Mouse (Mus musculus) lung, embryonic 14.5 days (tissue): ENCODE measurements around the gene Zfp385c. TPM values are rescaled to one million over a fixed set of nuclear protein-coding genes. Genes with fewer than 3 reads are reported as not detected.

Experiments used
- ATAC-seq: fragments of 200-750 bp; cut with Nextera tagmentation; 2 replicates; pipeline ENCODE4 v1.8.0; 2017; ENCODE audit warnings: mild to moderate bottlenecking, moderate TSS enrichment, moderate library complexity; ENCODE audit not compliant: insufficient read depth
- DNase-seq: peaks from one replicate; pipeline ENCODE4 v3.0.0-alpha.2; 2015
- H3K27ac ChIP-seq: fragments of 300-500 bp; sonication (generic); 2 replicates; pipeline ENCODE4 v1.5.1; 2014; ENCODE audit warnings: low read depth, mild to moderate bottlenecking, moderate library complexity
- H3K27me3 ChIP-seq: fragments of 300-500 bp; sonication (generic); 2 replicates; pipeline ENCODE4 v1.6.1; 2014; ENCODE audit warnings: low read length, control low read depth; ENCODE audit not compliant: insufficient read depth
- H3K36me3 ChIP-seq: fragments of 300-500 bp; sonication (generic); 2 replicates; pipeline ENCODE4 v1.6.1; 2014; ENCODE audit warnings: control low read depth; ENCODE audit not compliant: insufficient read depth
- H3K4me1 ChIP-seq: fragments of 300-500 bp; sonication (generic); 2 replicates; pipeline ENCODE4 v1.6.1; 2014; ENCODE audit warnings: antibody characterized with exemption, control low read depth; ENCODE audit not compliant: insufficient read depth
- H3K4me2 ChIP-seq: fragments of 300-500 bp; sonication (generic); 2 replicates; pipeline ENCODE4 v1.6.1; 2014; ENCODE audit warnings: mild to moderate bottlenecking
- H3K4me3 ChIP-seq: fragments of 300-500 bp; sonication (generic); 2 replicates; pipeline ENCODE4 v1.5.1; 2014; ENCODE audit warnings: low read depth, low read length
- H3K9ac ChIP-seq: fragments of 300-500 bp; sonication (generic); 2 replicates; pipeline ENCODE4 v1.6.1; 2014
- H3K9me3 ChIP-seq: fragments of 300-500 bp; sonication (generic); 2 replicates; pipeline ENCODE4 v1.6.1; 2016; ENCODE audit warnings: low read depth, low read length, control low read depth
- CTCF ChIP-seq: IDR thresholded peaks from 2 replicates; pipeline ENCODE4 v1.5.1; 2016; ENCODE audit warnings: antibody characterized with exemption, low read depth
- WGBS: fragments of 180-500 bp; shearing (Covaris S2); extraction: QIAGEN DNeasy Blood & Tissue Kit; methylation state at CpG from one replicate; pipeline ENCODE4 v1.1.7; 2014; 5-methylcytosine and 5-hydroxymethylcytosine counted together
- polyA plus RNA-seq: library from polyadenylated mRNA; unstranded; fragments of >200 nt; fragmentation: Nextera tagmentation; extraction: Ambion mirVana; gene quantifications from 2 replicates; pipeline ENCODE4 v1.2.1, GENCODE M21; 2014

Zfp385c gene
- polyA plus RNA-seq, 1 experiment from 2014 or later: not detected

DNA sequence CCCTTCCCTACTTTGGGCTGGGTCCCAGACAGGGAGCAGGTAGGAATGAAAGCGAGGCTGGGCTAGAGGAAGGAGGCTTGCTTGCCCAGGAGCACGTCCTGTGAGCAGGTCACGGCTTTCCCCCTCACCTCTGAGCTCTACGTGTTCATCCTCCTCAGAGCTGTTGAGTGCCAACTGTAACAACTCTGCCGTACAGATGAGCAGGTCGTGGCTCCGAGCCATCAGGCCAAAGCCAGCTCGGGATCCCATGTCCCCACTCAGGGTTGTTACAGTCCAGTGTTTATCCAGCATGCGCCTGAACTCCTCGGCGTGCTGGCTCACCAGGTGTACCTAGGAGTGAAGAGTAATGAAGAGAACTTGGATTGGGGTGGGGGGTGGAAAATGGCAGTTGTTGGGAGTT is 11.1 kb upstream of the Zfp385c start:
- 0 out of 2 replicates have a peak, but pooled peaks have one; percentile 8 for ATAC-seq
- Histone ChIP-seq H3K4me2 (peak overlapping the region; percentile 4; the same call in 1 of the 2 replicates), H3K27ac (no peak overlapping the region), H3K9ac (no peak overlapping the region), H3K4me3 (no peak overlapping the region), H3K4me1 (0 out of 2 replicates have a peak, but pooled peaks cover 2% of the 10 kb centered on the region), H3K36me3 (peaks cover 41% of the 10 kb centered on the region), H3K27me3 (no peaks in the 10 kb centered on the region), H3K9me3 (no peaks in the 10 kb centered on the region)
- TF ChIP-seq CTCF: no peak
- WGBS: 54% methylated on average over 11 of the region's 11 CpGs
- no peak for DNase-seq

DNA sequence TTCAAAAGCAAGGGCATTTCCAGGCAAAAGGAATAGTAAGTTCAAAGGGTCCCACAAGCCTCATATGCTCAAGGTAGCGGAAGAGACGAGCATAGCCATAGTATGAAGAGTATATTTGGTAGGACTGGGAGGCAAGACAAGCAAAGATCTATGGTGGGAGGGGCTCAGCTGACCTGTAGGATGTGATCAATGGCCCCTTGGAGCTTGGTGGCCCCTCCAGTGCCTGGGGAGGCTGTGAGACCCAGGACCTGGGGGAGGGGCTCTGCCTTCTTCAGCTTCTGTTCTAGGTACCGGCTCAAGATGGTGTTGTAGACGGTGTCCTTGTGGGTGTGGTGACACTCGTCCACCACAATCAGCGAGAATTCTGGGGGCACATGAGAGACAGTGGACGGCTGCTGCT is 10.7 kb upstream of the Zfp385c start:
- DNase-seq: no peak
- Histone ChIP-seq H3K4me1 (0 out of 2 replicates have a peak, but pooled peaks cover 2% of the 10 kb centered on the region), H3K27ac (no peak overlapping the region), H3K4me2 (peak overlapping the region; percentile 46), H3K9ac (no peak overlapping the region), H3K9me3 (no peaks in the 10 kb centered on the region), H3K27me3 (no peaks in the 10 kb centered on the region), H3K36me3 (peaks cover 39% of the 10 kb centered on the region), H3K4me3 (no peak overlapping the region; the same call in 1 of the 2 replicates)
- no peak for TF ChIP-seq CTCF
- 45% methylated on average over 7 of the region's 7 CpGs for WGBS
- peak; percentile 10; the same call in 1 of the 2 replicates for ATAC-seq

DNA sequence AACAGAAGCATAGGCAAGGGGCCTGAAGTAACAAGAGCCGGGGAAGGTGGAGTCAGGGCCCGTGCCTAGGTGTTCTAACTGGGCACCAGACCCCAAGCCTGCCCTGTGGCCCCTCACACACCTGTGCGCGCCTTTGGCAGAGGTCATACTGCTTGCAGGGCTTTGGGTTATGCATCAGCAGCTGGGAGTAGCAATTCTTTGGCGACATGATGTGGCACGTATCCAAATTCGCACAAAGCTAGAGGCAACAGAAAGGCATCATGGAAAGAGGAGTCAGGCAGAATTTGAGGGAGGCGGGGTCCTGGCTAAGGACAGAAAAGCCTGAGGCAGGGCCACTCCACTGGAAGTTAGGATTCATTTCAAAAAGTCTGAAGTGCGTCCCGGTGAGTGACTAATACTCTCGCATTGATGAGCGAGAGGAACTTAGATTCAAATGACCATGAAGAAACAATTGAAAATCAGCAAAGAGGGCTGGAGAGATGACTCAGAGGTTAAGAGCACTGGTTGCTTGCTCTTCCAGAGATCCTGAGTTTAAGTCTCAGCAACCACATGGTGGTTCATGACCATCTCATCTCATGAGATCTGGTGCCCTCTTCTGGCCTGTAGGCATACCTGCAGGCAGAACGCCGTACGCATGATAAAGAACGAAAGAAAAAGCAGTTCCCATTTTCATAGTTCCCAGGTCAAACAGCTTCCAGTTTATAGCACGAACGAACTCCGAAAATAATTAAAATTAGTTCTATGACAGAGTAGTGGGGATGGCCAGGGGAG is 10.0 kb upstream of the Zfp385c start:
- peak; percentile 37 for ATAC-seq
- TF ChIP-seq CTCF: peak; percentile 96
- Histone ChIP-seq H3K27ac (no peak overlapping the region), H3K4me3 (no peak overlapping the region), H3K9me3 (no peaks in the 10 kb centered on the region), H3K36me3 (peaks cover 34% of the 10 kb centered on the region), H3K27me3 (no peaks in the 10 kb centered on the region), H3K9ac (no peak overlapping the region), H3K4me1 (0 out of 2 replicates have a peak, but pooled peaks cover 2% of the 10 kb centered on the region), H3K4me2 (peak overlapping the region; percentile 46)
- DNase-seq: peak; percentile 95
- WGBS: 35% methylated on average over 19 of the region's 19 CpGs

DNA sequence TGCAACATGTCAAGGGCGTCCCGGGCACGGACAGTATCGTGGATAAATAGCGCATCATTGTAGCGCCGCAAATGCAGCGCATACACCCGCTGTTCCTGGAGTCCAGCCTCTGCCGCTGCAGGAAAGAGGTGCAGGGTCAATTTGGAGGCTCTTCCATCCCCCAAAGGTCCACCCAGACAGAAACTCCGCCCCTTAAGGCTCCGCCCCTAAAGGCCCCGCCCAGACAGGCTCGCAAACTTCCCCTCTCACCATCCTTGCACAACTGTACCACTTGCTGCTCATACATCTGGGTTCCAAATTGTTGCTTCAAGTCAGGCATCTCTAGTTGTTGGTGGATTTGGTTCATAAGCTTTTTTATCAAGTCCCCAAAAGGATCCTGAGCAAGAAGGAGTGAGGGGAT is 9.0 kb upstream of the Zfp385c start:
- Histone ChIP-seq H3K4me2 (peak overlapping the region; percentile 53), H3K9me3 (no peaks in the 10 kb centered on the region), H3K36me3 (peaks cover 24% of the 10 kb centered on the region), H3K4me3 (peak overlapping the region; percentile 19; the same call in 1 of the 2 replicates), H3K27ac (no peak overlapping the region), H3K9ac (0 out of 2 replicates have a peak overlapping the region, but pooled peaks have one; percentile 3), H3K4me1 (0 out of 2 replicates have a peak, but pooled peaks cover 2% of the 10 kb centered on the region), H3K27me3 (no peaks in the 10 kb centered on the region)
- DNase-seq: peak; percentile 79
- ATAC-seq: peak; percentile 65
- WGBS: 7% methylated on average over 14 of the region's 14 CpGs
- TF ChIP-seq CTCF: no peak

DNA sequence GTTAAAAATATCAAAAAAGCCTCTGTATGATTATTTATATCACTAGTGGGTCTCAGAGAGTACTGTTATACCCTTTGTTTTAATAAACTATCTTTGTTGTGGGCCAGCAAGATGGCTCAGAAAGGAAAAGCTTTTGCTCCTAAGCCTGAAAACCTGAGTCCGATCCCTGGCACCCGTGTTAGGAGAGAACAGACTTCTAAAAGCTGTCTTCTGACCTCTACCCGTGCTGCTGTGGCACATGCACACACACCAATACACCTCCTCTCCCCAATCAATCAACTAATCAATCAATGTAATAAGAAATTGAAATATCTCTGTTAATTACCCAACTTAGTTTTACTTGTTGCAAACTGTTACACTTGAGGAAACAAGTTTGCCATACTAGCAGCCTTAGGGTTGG is 8.5 kb upstream of the Zfp385c start:
- H3K9ac ChIP-seq: no peak overlapping the region
- no peak for DNase-seq
- H3K27ac ChIP-seq: no peak overlapping the region
- no peak for ATAC-seq
- no peak for TF ChIP-seq CTCF
- H3K36me3 ChIP-seq: peaks cover 18% of the 10 kb centered on the region
- peak overlapping the region; percentile 53; the same call in 1 of the 2 replicates for H3K4me2 ChIP-seq
- H3K4me3 ChIP-seq: no peak overlapping the region
- no peaks in the 10 kb centered on the region for H3K9me3 ChIP-seq
- 71% methylated on average over 3 of the region's 3 CpGs for WGBS
- H3K4me1 ChIP-seq: 0 out of 2 replicates have a peak, but pooled peaks cover 2% of the 10 kb centered on the region
- H3K27me3 ChIP-seq: no peaks in the 10 kb centered on the region

DNA sequence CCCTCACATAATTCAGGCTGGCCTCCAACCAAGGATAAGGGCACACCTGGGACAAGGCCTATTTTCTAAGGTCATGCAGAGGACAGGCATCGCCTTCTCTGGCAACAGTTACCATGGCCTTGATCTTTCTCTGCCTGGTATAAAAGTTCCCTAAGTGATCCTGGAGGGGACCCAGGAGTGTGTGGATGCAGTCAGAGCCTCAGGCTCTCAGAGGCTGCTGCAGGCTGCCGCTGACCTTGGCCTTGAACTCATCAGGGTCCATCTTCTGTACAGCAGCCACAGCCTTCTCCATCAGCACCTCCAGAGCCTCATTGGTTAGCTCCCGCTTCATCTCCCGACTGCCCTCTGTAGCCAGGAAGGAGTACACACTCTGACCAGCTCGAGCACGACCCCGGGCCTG is 5.7 kb upstream of the Zfp385c start:
- Histone ChIP-seq H3K27me3 (no peaks in the 10 kb centered on the region), H3K9ac (no peak overlapping the region), H3K4me1 (0 out of 2 replicates have a peak, but pooled peaks cover 2% of the 10 kb centered on the region), H3K9me3 (no peaks in the 10 kb centered on the region), H3K4me3 (no peak overlapping the region), H3K4me2 (no peak overlapping the region), H3K27ac (no peak overlapping the region), H3K36me3 (0 out of 2 replicates have a peak, but pooled peaks cover 4% of the 10 kb centered on the region)
- no peak for DNase-seq
- WGBS: 72% methylated on average over 7 of the region's 7 CpGs
- ATAC-seq: no peak
- TF ChIP-seq CTCF: no peak

DNA sequence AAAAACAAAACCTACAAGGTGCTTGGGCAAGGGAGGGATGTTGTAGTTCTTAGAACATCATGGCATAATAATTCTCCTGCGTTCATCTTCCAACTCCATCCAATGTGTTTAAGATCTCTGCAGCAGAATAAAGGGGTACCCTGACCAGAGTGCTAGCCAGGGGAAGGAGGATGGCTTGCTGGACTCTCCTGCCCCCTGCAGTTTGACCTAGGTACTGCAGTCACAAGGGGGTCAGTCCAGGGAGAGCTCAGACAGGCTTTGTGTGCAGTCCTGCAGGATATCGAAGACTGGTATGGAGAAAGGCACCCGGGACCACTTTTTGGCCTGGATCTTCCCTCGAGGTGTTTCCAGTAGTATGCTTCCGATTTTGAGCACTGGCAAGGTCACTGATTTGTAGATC is 2.7 kb upstream of the Zfp385c start:
- Histone ChIP-seq H3K4me3 (no peak overlapping the region), H3K4me2 (no peak overlapping the region), H3K36me3 (0 out of 2 replicates have a peak, but pooled peaks cover 4% of the 10 kb centered on the region), H3K27me3 (peaks cover 21% of the 10 kb centered on the region), H3K4me1 (no peaks in the 10 kb centered on the region), H3K9ac (no peak overlapping the region), H3K27ac (no peak overlapping the region), H3K9me3 (no peaks in the 10 kb centered on the region)
- WGBS: 32% methylated on average over 5 of the region's 5 CpGs
- DNase-seq (peak; percentile 78), ATAC-seq (no peak)
- peak; percentile 94 for TF ChIP-seq CTCF
